19 mouse cellular contexts compared by ENCODE assay signal in genomic region chr7:83571901-83572300, GRCm38 (mm10). TPM values are rescaled to one million over a fixed set of nuclear protein-coding genes. Genes with fewer than 3 reads are reported as not detected.
DNase-seq lines count a peak whose midpoint lies in the region; ATAC-seq lines count a peak whose summit lies in the region.
"Had no signal": no experiment of that assay in that cellular context is flagged by ENCODE, and none has a peak within 500 bp of the region (broad histone marks: within the 10 kb centered on the region; RNA-seq: fewer than 3 reads in every experiment).

No protein-coding gene starts in this region.

- WGBS in embryonic facial prominence, embryonic 11.5 days, result 66% methylated on average over 3 of the region's 3 CpGs
- WGBS in embryonic facial prominence, embryonic 10.5 days, result 66% methylated on average over 3 of the region's 3 CpGs
- 38% methylated on average over 3 of the region's 3 CpGs for WGBS in kidney, embryonic 15.5 days
- 66% methylated on average over 3 of the region's 3 CpGs for WGBS in midbrain, embryonic 11.5 days
- 51% methylated on average over 3 of the region's 3 CpGs for WGBS in midbrain, embryonic 15.5 days

- H3K36me3 ChIP-seq in embryonic facial prominence, embryonic 11.5 days (replicated peaks; ENCODE audit: control insufficient read depth, insufficient read depth, low read depth, low read length), result no peaks in the 10 kb centered on the region
- H3K36me3 ChIP-seq in embryonic facial prominence, embryonic 10.5 days (replicated peaks), result no peaks in the 10 kb centered on the region
- no peaks in the 10 kb centered on the region for H3K36me3 ChIP-seq in kidney, embryonic 15.5 days
- no peaks in the 10 kb centered on the region for H3K36me3 ChIP-seq in midbrain, embryonic 11.5 days (ENCODE audit: control insufficient read depth, insufficient read depth, low read length)
- H3K36me3 ChIP-seq in midbrain, embryonic 15.5 days (replicated peaks), result no peaks in the 10 kb centered on the region
- H3K36me3 ChIP-seq: embryonic facial prominence, embryonic 12.5 days; forebrain, embryonic 15.5 days; G1E; hindbrain, embryonic 13.5 days had no signal

- no peak overlapping the region for H3K4me3 ChIP-seq in embryonic facial prominence, embryonic 11.5 days (ENCODE audit: low read depth, low read length)
- H3K4me3 ChIP-seq in embryonic facial prominence, embryonic 10.5 days, result no peak overlapping the region
- H3K4me3 ChIP-seq in kidney, embryonic 15.5 days (replicated peaks), result no peak overlapping the region
- no peak overlapping the region for H3K4me3 ChIP-seq in midbrain, embryonic 11.5 days (ENCODE audit: low read depth, low read length)
- H3K4me3 ChIP-seq in midbrain, embryonic 15.5 days, result no peak overlapping the region
- H3K4me3 ChIP-seq: embryonic facial prominence, embryonic 12.5 days; forebrain, embryonic 15.5 days; hindbrain, embryonic 13.5 days had no signal

- H3K27me3 ChIP-seq in embryonic facial prominence, embryonic 11.5 days (ENCODE audit: control insufficient read depth, insufficient read depth, low read length), result no peaks in the 10 kb centered on the region
- no peaks in the 10 kb centered on the region for H3K27me3 ChIP-seq in embryonic facial prominence, embryonic 10.5 days (replicated peaks; ENCODE audit: low read depth, poor library complexity, severe bottlenecking)
- H3K27me3 ChIP-seq in kidney, embryonic 15.5 days, result no peaks in the 10 kb centered on the region
- no peaks in the 10 kb centered on the region for H3K27me3 ChIP-seq in midbrain, embryonic 11.5 days (ENCODE audit: control insufficient read depth, insufficient read depth, low read length)
- no peaks in the 10 kb centered on the region; the same call in 1 of the 2 replicates for H3K27me3 ChIP-seq in midbrain, embryonic 15.5 days (replicated peaks)
- H3K27me3 ChIP-seq: embryonic facial prominence, embryonic 12.5 days; forebrain, embryonic 15.5 days; hindbrain, embryonic 13.5 days had no signal

- no peak overlapping the region for H3K9ac ChIP-seq in embryonic facial prominence, embryonic 11.5 days (replicated peaks; ENCODE audit: low read length)
- H3K9ac ChIP-seq in kidney, embryonic 15.5 days, result no peak overlapping the region
- no peak overlapping the region for H3K9ac ChIP-seq in midbrain, embryonic 11.5 days (ENCODE audit: low read length)
- no peak overlapping the region for H3K9ac ChIP-seq in midbrain, embryonic 15.5 days
- H3K9ac ChIP-seq: embryonic facial prominence, embryonic 12.5 days; forebrain, embryonic 15.5 days; hindbrain, embryonic 13.5 days had no signal

- no peak for ATAC-seq in embryonic facial prominence, embryonic 11.5 days (replicated peaks; ENCODE audit: insufficient number of reproducible peaks, low FRiP score, low TSS enrichment, low read depth)
- ATAC-seq in kidney, embryonic 15.5 days (replicated peaks; ENCODE audit: low FRiP score), result 0 out of 2 replicates have a peak, but pooled peaks have one; percentile 19
- no peak for ATAC-seq in midbrain, embryonic 11.5 days (ENCODE audit: low FRiP score)
- no peak for ATAC-seq in midbrain, embryonic 15.5 days (replicated peaks)
- ATAC-seq: forebrain, embryonic 15.5 days; inflammation-experienced regulatory T-cells, adult 6 months had no signal

- no peak overlapping the region for H3K4me2 ChIP-seq in embryonic facial prominence, embryonic 11.5 days (ENCODE audit: low read depth, low read length)
- no peak overlapping the region for H3K4me2 ChIP-seq in kidney, embryonic 15.5 days
- H3K4me2 ChIP-seq in midbrain, embryonic 11.5 days, result no peak overlapping the region
- no peak overlapping the region for H3K4me2 ChIP-seq in midbrain, embryonic 15.5 days
- H3K4me2 ChIP-seq: embryonic facial prominence, embryonic 12.5 days; forebrain, embryonic 15.5 days; hindbrain, embryonic 13.5 days; liver, embryonic 11.5 days had no signal

- peak; percentile 10 for DNase-seq in embryonic facial prominence, embryonic 11.5 days (ENCODE audit: low spot score)
- no peak for DNase-seq in embryonic facial prominence, embryonic 10.5 days (ENCODE audit: low spot score)
- DNase-seq in kidney, postnatal 10 days, result no peak
- peak; percentile 83 for DNase-seq in midbrain, embryonic 11.5 days (ENCODE audit: low spot score, missing footprints)
- no peak for DNase-seq in thymus, postnatal 36 days
- DNase-seq in cerebellum, postnatal 14 days, result no peak
- DNase-seq: cerebellum, adult 8-10 months; gastrocnemius, postnatal 25 days; lung, adult 2 months; right cerebral cortex, adult 18-20 months; thymus, postnatal 25 days had no signal

- H3K27ac ChIP-seq in embryonic facial prominence, embryonic 11.5 days (replicated peaks; ENCODE audit: low read depth, low read length), result no peak overlapping the region
- no peak overlapping the region for H3K27ac ChIP-seq in embryonic facial prominence, embryonic 10.5 days (replicated peaks)
- 0 out of 2 replicates have a peak overlapping the region, but pooled peaks have one; percentile 18 for H3K27ac ChIP-seq in kidney, embryonic 15.5 days
- H3K27ac ChIP-seq in midbrain, embryonic 11.5 days (ENCODE audit: low read depth, low read length), result no peak overlapping the region
- H3K27ac ChIP-seq in midbrain, embryonic 15.5 days, result no peak overlapping the region
- H3K27ac ChIP-seq: embryonic facial prominence, embryonic 12.5 days; forebrain, embryonic 15.5 days; hindbrain, embryonic 13.5 days had no signal

- no peaks in the 10 kb centered on the region for H3K9me3 ChIP-seq in embryonic facial prominence, embryonic 11.5 days (replicated peaks; ENCODE audit: control insufficient read depth, low read length)
- no peaks in the 10 kb centered on the region for H3K9me3 ChIP-seq in embryonic facial prominence, embryonic 10.5 days
- H3K9me3 ChIP-seq in kidney, embryonic 15.5 days (replicated peaks), result no peaks in the 10 kb centered on the region
- H3K9me3 ChIP-seq in midbrain, embryonic 11.5 days (ENCODE audit: control insufficient read depth, low read length), result no peaks in the 10 kb centered on the region
- H3K9me3 ChIP-seq in midbrain, embryonic 15.5 days, result no peaks in the 10 kb centered on the region
- H3K9me3 ChIP-seq: embryonic facial prominence, embryonic 12.5 days; forebrain, embryonic 15.5 days; G1E; hindbrain, embryonic 13.5 days had no signal

- H3K4me1 ChIP-seq in embryonic facial prominence, embryonic 11.5 days (ENCODE audit: control insufficient read depth, insufficient read depth, low read length), result no peaks in the 10 kb centered on the region
- H3K4me1 ChIP-seq in embryonic facial prominence, embryonic 10.5 days, result peaks cover 11% of the 10 kb centered on the region
- peaks cover 8% of the 10 kb centered on the region for H3K4me1 ChIP-seq in kidney, embryonic 15.5 days
- H3K4me1 ChIP-seq in midbrain, embryonic 11.5 days (ENCODE audit: control insufficient read depth, insufficient read depth, low read length), result peaks cover 5% of the 10 kb centered on the region; the same call in 1 of the 2 replicates
- H3K4me1 ChIP-seq in midbrain, embryonic 15.5 days, result no peaks in the 10 kb centered on the region
- H3K4me1 ChIP-seq: forebrain, embryonic 15.5 days; hindbrain, embryonic 13.5 days had no signal

RNA-seq across cellular contexts. Expression of gene Tmc3, which starts 12.8 kb away (rescaled TPM):
- 1.1 and 1.5 TPM in 2 replicates for polyA plus RNA-seq in embryonic facial prominence, embryonic 11.5 days (2014; fragmentation: Nextera tagmentation; extraction: Ambion mirVana)
- polyA plus RNA-seq in embryonic facial prominence, embryonic 10.5 days (2016; fragmentation: Nextera tagmentation; extraction: Ambion mirVana), result 0.72 and 1.0 TPM in 2 replicates
- polyA plus RNA-seq in kidney, embryonic 15.5 days (2015; fragmentation: Nextera tagmentation; extraction: Ambion mirVana), result 1.6 TPM in 2 replicates
- polyA plus RNA-seq in midbrain, embryonic 11.5 days (2014; fragmentation: Nextera tagmentation; extraction: Ambion mirVana), result 0.72 and 0.86 TPM in 2 replicates
- 0.08 and 0.37 TPM in 2 replicates for polyA plus RNA-seq in midbrain, embryonic 15.5 days (2015; fragmentation: Nextera tagmentation; extraction: Ambion mirVana)
- polyA plus RNA-seq: G1E had no signal

RNA-seq across cellular contexts. Expression of gene Stard5, which starts 59.9 kb away (rescaled TPM):
- polyA plus RNA-seq in embryonic facial prominence, embryonic 11.5 days (2014; fragmentation: Nextera tagmentation; extraction: Ambion mirVana), result 19.2 and 19.5 TPM in 2 replicates
- polyA plus RNA-seq in embryonic facial prominence, embryonic 10.5 days (2016; fragmentation: Nextera tagmentation; extraction: Ambion mirVana), result 15.1 and 16.8 TPM in 2 replicates
- polyA plus RNA-seq in kidney, embryonic 15.5 days (2015; fragmentation: Nextera tagmentation; extraction: Ambion mirVana), result 24.3 and 27.0 TPM in 2 replicates
- polyA plus RNA-seq in midbrain, embryonic 11.5 days (2014; fragmentation: Nextera tagmentation; extraction: Ambion mirVana), result 12.4 and 13.2 TPM in 2 replicates
- polyA plus RNA-seq in midbrain, embryonic 15.5 days (2015; fragmentation: Nextera tagmentation; extraction: Ambion mirVana), result 5.9 TPM in 2 replicates

Comparison
In these comparisons a context has a peak if more than half of its experiments do, and no peak if none do; other contexts are left out.
1. DNase-seq: peak in embryonic facial prominence, embryonic 11.5 days (single experiment) and midbrain, embryonic 11.5 days (single experiment); none in embryonic facial prominence, embryonic 10.5 days (single experiment), kidney, postnatal 10 days (single experiment), thymus, postnatal 36 days (0 of 2) and cerebellum, postnatal 14 days (0 of 2).